Mouse (Mus musculus) layer of hippocampus, adult 11-12 months (tissue): Measurements from ENCODE around the gene Maats1.
"Not testable (repeated sequence)": the region's sequence is repeated elsewhere in the genome, so short reads cannot be mapped to it uniquely, and the experiment has no call there.

Experiments
- DNase-seq: peaks from one replicate; pipeline ENCODE4 v3.0.0; 2022; ENCODE audit warnings: low spot score

Maats1 gene

GRCm38 (mm10) chr16:38348217-38348761 lies 6.3 kb upstream of the Maats1 start:
- no peak for DNase-seq

- DNase-seq: no peak
Measured at GRCm38 (mm10) chr16:38347588-38347987, 5.6 kb upstream of the Maats1 start.

GRCm38 (mm10) chr16:38346529-38347325 lies 4.8 kb upstream of the Maats1 start, which contains the start of the genes Cox17 and Gm21987:
Gene Cox17 (plus strand): TSS chr16:38346991.
Gene Gm21987 (plus strand): TSS chr16:38347040.
- peak; percentile 95 for DNase-seq

- DNase-seq: no peak
Measured at GRCm38 (mm10) chr16:38344941-38345725, 3.2 kb upstream of the Maats1 start.

- DNase-seq: not testable (repeated sequence)
Measured at GRCm38 (mm10) chr16:38338077-38338476, 3.9 kb downstream of the Maats1 start.

GRCm38 (mm10) chr16:38334431-38334830 lies 7.5 kb downstream of the Maats1 start:
- DNase-seq: no peak

GRCm38 (mm10) chr16:38329340-38329739 lies 12.6 kb downstream of the Maats1 start:
- DNase-seq: no peak

GRCm38 (mm10) chr16:38326778-38327397 lies 15.1 kb downstream of the Maats1 start:
- DNase-seq: no peak

- DNase-seq: no peak
Measured at GRCm38 (mm10) chr16:38324311-38324710, 17.6 kb downstream of the Maats1 start.

- peak; percentile 72 for DNase-seq
Measured at GRCm38 (mm10) chr16:38321452-38321935, 20.4 kb downstream of the Maats1 start.

GRCm38 (mm10) chr16:38319087-38319486 lies 22.9 kb downstream of the Maats1 start:
- no peak for DNase-seq

- DNase-seq: no peak
Measured at GRCm38 (mm10) chr16:38318492-38318891, 23.5 kb downstream of the Maats1 start.

GRCm38 (mm10) chr16:38308195-38308594 lies 33.7 kb downstream of the Maats1 start:
- no peak for DNase-seq

GRCm38 (mm10) chr16:38307651-38308050 lies 34.3 kb downstream of the Maats1 start:
- DNase-seq: no peak

GRCm38 (mm10) chr16:38307221-38307605 lies 34.7 kb downstream of the Maats1 start:
- DNase-seq: no peak

- DNase-seq: no peak
Measured at GRCm38 (mm10) chr16:38306571-38307220, 35.2 kb downstream of the Maats1 start.

- no peak for DNase-seq
Measured at GRCm38 (mm10) chr16:38304460-38305194, 37.3 kb downstream of the Maats1 start.

GRCm38 (mm10) chr16:38302367-38302766 lies 39.6 kb downstream of the Maats1 start:
- no peak for DNase-seq

GRCm38 (mm10) chr16:38298410-38298809 lies 43.5 kb downstream of the Maats1 start:
- no peak for DNase-seq

- DNase-seq: no peak
Measured at GRCm38 (mm10) chr16:38295349-38295930, 46.5 kb downstream of the Maats1 start.
